Mouse (Mus musculus) brain, embryonic 14.5 days (tissue): ENCODE data around the gene H13.

Experiments used
- CTCF ChIP-seq: fragments of 200-500 bp; IDR thresholded peaks from 2 replicates; pipeline ENCODE4 v1.5.1; 2012; ENCODE audit warnings: inconsistent platforms, mild to moderate bottlenecking, moderate library complexity, borderline replicate concordance; ENCODE audit not compliant: insufficient read depth, insufficient read length; ENCODE audit errors: extremely low read depth
- POLR2A ChIP-seq: fragments of 200-500 bp; IDR thresholded peaks from 2 replicates; pipeline ENCODE4 v1.6.1; 2012; ENCODE audit warnings: mild to moderate bottlenecking, inconsistent platforms, borderline replicate concordance; ENCODE audit not compliant: poor library complexity, insufficient read depth, insufficient read length, severe bottlenecking; ENCODE audit errors: extremely low read depth

- no peak for TF ChIP-seq CTCF
- TF ChIP-seq POLR2A = no peak
Observed at GRCm38 (mm10) chr2:152729636-152730020, 60.4 kb downstream of the H13 start.
